Mouse (Mus musculus) inflammation-experienced regulatory T-cells, adult 6 months (primary cell): Measurements from ENCODE around the gene Rasgrf2. TPM values are rescaled to one million over a fixed set of nuclear protein-coding genes. Genes with fewer than 3 reads are reported as not detected.
A peak's percentile ranks its signal among the peaks of the same experiment; 100 is the strongest.

Source experiments
- ATAC-seq: one replicate; pipeline ENCODE4 v1.8.0; 2017
- polyA plus RNA-seq, 3 experiments: library from polyadenylated mRNA; unstranded; fragments of 100-300 nt; shearing (Covaris generic); gene quantifications; one replicate each; pipeline ENCODE4 v1.2.1; 2017

Rasgrf2 gene
- polyA plus RNA-seq, 3 experiments from 2014 or later = 0.36 to 4.3 (median 1.7) TPM

DNA sequence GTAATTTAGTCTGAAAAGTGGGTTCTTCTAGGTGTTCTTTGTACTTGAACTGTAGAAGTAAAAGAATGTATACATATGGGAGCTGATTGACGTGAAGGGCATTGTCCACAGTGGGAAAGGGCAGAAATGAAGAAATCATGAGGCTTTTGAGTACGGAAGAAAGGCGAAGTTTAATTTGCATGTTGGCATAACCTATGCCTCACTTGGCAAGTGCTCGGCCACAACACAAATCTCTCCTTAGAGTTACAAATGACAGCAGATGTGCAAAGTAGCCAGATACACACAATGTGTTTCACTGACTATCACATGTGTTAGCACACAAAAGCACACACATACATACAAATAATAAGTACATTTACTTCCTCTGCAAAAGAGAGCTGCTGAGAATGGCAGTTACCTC lies 251.2 kb downstream of the Rasgrf2 start:
- ATAC-seq = no peak

DNA sequence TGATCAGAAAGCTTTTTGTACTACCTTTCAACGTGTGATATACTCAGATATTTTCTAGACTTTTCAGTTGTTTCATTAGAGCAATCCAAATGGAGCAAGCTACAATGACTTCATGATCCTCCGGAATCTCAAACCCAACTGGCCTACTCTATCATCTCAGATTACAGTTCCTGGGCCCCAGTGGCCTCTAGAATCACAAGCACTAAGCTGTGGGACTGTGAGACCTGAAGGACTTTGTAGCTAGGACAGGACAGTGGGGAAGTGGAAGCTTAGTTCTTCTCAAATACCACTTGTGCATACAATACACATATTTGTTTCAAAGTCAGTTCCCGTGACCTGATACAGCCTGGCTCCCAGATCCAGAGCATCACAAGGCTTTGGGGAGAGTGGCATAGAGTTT lies 253.5 kb downstream of the Rasgrf2 start:
- ATAC-seq = no peak

DNA sequence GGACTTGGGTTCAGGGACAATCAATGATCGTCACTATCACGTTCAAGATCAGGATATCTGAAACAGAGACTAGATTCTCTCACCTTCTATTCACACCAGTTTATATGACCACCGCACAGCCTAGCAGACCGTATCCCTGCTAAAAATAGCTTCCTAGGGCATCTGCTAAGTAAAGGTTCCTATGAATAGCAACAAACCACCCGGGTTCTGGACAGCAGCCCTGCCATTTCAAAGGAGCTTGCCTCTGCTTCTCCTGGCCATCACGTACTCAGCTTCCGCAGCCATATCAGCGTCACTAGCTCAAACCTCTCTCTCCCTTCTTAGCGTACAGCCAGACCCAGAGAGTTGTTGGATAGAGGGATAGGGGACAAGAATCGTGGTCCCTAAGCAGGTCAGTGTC lies 254.1 kb downstream of the Rasgrf2 start:
- ATAC-seq = no peak

DNA sequence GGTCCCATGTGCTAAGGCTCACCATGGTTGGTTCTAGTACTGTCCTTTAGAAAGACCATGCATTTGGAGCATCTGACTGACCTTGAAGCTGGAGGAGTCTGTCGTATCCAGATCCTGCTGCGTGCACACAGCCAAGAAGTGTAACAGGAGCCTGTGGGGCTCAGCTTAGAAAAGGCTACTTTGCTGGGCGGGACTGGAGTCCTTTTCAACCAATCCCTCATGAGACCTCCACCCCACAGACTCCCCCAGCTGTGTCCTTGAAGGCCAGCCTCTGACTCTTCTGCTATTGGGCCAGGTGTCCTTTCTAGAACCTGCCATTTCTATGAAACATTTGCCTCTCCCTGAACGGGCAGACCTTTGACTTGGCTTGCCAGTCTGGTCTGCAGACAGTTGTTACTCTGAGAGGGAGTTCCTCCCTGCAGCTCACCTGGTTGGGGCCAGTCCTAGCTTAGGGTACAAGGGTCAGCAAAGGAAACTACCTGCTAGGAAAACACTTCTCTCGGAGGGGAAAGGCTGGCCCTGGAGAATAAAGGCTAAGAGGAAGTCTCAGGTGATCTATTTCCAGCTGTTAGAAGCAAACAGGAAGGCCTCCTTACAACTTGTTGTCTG lies 254.6 kb downstream of the Rasgrf2 start, which contains the start of gene Ckmt2:
TSS of gene Ckmt2 (minus strand) at position 145 of the 609 bp plus-strand sequence.
- no peak for ATAC-seq

DNA sequence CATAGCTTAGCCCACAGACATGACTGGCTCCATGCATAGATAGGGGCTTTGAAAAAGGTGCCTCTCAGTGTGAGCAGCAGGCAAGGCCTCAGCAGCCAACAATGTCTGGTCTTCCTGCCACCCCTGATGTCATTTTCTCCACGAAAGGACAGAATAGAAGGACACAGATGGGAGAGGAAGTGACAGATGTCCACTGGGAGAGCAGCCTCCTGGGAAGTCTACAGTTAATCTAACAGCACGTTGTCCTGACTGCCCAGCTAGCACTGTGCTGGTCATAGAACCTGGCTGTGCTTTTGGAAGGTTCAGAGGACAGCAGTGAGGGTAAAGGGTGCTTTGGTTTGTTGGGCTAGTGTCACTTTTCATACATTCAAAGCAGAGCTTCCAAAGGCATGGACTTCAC lies 255.9 kb downstream of the Rasgrf2 start:
- no peak for ATAC-seq

DNA sequence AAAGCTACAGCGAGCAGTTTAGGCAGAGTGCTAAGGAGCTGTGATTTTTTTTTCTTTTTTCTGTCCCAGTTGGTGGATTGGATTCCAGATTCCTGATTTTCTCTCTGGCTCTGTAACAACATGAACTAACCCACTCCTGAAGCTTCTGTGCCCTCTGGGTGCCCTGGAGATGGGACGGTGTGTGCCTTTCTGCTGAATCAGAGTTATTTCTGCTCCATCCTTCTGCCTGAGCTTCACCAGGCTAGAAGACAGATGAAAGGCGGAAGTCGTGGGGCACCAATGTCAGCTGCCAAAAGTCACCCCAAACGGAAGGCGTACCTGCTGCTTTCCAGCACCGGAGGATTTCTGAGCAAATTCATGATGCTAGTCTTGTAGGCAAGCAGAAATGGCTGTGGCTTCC lies 256.9 kb downstream of the Rasgrf2 start:
- no peak for ATAC-seq

DNA sequence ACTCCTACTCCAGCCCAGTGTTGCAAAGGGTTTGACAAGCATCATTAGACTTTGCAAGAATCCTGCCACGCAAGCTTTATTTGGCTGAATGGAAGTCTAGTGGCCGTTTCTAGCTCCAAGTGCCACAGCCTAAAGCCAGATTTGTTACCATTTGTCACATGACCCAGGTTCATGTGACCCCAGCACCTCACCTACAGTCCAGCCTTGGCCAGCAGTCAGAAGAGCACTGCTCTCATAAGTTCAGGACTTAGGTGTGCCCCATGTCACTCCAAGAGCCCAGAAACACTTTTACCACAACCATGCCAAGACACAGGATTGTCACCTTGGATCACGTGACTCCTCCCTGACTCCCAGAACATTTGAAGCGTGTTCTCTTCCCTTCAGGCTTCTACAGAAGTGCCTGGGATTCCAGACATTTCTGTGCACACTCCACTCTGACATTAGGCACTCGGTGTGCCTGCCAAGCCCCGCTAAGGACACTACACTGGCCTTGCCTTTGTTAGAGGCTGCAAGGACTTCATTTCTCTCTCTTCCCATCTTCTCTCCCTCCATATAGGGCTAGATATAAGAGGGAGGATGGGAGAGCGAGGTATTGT lies 257.6 kb downstream of the Rasgrf2 start:
- ATAC-seq = no peak

DNA sequence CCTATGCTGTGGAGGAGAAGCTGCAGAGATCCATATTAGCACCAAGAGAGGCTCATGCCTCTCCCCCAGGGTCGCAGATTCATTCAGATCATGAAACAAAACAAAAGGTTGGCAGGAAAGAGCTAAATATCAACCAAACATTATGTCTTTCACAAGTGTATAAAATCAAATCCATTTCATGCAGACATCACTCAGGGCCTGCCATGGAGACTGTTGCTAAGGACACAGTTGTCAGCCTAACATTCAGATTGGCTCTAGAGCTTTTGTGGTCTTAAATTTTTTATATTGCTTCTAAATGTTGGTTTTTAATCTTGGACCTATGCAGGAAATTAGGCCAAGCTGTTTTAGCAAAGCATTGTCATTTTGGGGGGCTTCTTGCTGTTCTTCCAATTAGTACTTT lies 262.9 kb downstream of the Rasgrf2 start:
- no peak for ATAC-seq

DNA sequence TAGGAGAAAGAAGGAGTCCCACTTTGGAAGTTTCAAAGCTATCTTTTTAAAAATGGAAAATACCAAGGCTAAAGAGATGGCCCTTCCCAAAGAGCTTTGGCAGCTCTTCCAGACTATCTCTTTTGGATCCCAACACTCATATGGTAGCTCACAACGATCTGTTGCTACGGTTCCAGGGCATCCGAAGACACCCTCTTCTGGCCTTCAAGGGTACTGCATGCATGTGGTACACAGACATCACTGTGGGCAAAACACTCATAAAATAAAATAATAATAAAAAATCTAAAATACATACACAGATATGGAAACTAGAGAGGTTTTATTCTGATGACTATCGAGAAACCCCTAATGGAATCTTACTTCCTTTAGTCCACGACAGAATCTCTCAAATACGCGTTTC lies 272.6 kb downstream of the Rasgrf2 start:
- ATAC-seq = peak; percentile 50

DNA sequence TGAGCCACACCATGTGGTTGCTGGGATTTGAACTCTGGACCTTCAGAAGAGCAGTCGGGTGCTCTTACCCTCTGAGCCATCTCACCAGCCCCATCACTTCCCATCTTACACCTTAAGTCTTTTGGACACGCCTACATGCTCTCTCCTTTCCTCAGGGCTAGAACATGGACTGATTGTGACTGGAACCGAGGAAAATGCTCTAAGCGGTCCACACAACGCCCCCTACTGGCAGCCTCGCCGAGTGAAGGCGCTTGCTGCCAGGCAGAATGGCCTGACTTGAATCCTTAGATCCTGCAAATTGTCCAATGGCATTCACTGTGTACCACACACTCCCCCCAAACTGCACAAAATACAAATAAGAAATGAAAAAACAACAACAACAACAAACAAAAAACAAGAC lies 274.0 kb downstream of the Rasgrf2 start:
- ATAC-seq = no peak

DNA sequence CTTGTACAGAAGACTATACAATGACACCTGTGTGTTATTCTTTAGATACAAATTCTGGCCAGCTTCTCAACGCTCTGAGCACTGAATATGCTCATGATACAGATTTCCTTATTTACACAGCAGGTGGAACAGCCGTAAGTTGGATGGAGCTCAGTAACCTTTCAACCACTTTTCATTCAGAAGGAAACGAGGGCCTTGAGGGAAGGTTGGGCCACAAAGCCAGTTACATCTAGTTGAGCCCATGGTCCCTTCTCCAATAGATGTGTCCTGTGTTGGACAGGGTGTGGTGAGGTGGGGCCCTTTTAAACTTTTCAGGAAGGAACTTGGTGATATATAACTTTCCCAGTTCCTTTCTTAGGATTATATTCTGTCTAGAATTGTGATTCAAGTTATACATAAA lies 277.0 kb downstream of the Rasgrf2 start:
- no peak for ATAC-seq

Other genes starting within 250 kb of the Rasgrf2 start
- gene Gm20379, start 174.3 kb upstream of the Rasgrf2 start, polyA plus RNA-seq = 10 to 100 TPM in 2 of 3 experiments, 1 to 10 TPM in 1; 8.7 to 17.3 (median 10.3) TPM
- 10 to 100 TPM in 1 of 3 experiments, 1 to 10 TPM in 2; 2.4 to 10.2 (median 3.3) TPM for gene Dhfr, start 223.1 kb upstream of the Rasgrf2 start, polyA plus RNA-seq
- 10 to 100 TPM; 28.6 to 51.5 (median 35.9) TPM for gene Msh3, start 223.3 kb upstream of the Rasgrf2 start, polyA plus RNA-seq